Mouse (Mus musculus) hindbrain, embryonic 10.5 days (tissue): ENCODE data around the gene Iqce. TPM values are rescaled to one million over a fixed set of nuclear protein-coding genes. Genes with fewer than 3 reads are reported as not detected.
A peak's percentile ranks its signal among the peaks of the same experiment; 100 is the strongest.

ENCODE experiments used
- DNase-seq: peaks from one replicate; pipeline ENCODE4 v3.0.0-alpha.2; 2017; ENCODE audit warnings: low spot score
- H3K27ac ChIP-seq: fragments of 300-500 bp; sonication (generic); 2 replicates; pipeline ENCODE4 v1.5.1; 2016; ENCODE audit warnings: mild to moderate bottlenecking, moderate library complexity
- H3K27me3 ChIP-seq: fragments of 300-500 bp; sonication (generic); 2 replicates; pipeline ENCODE4 v1.6.1; 2016; ENCODE audit warnings: mild to moderate bottlenecking; ENCODE audit not compliant: poor library complexity, insufficient read depth, severe bottlenecking
- H3K36me3 ChIP-seq: fragments of 300-500 bp; sonication (generic); 2 replicates; pipeline ENCODE4 v1.6.1; 2016; ENCODE audit warnings: mild to moderate bottlenecking, moderate library complexity
- H3K4me1 ChIP-seq: fragments of 300-500 bp; sonication (generic); replicated peaks from 2 replicates; pipeline ENCODE4 v1.6.1; 2016; ENCODE audit warnings: mild to moderate bottlenecking
- H3K4me3 ChIP-seq: fragments of 300-500 bp; sonication (generic); 2 replicates; pipeline ENCODE4 v1.5.1; 2016; ENCODE audit warnings: mild to moderate bottlenecking, moderate library complexity
- H3K9me3 ChIP-seq: fragments of 300-500 bp; sonication (generic); 2 replicates; pipeline ENCODE4 v1.6.1; 2016; ENCODE audit warnings: mild to moderate bottlenecking, moderate library complexity
- WGBS: fragments of 180-500 bp; shearing (Covaris S2); methylation state at CpG from one replicate; pipeline ENCODE4 v1.1.7; 2016; 5-methylcytosine and 5-hydroxymethylcytosine counted together
- polyA plus RNA-seq: library from polyadenylated mRNA; unstranded; fragments of >200 nt; fragmentation: Nextera tagmentation; extraction: Ambion mirVana; gene quantifications from 2 replicates; pipeline ENCODE4 v1.2.1, GENCODE M21; 2016

Iqce gene
- polyA plus RNA-seq, 1 experiment from 2014 or later = 29.1 TPM

GRCm38 (mm10) chr5:140614837-140615236 lies 87.3 kb downstream of the Iqce start:
- 84% methylated on average over 4 of the region's 4 CpGs for WGBS
- Histone ChIP-seq H3K4me1 (peaks cover 61% of the 10 kb centered on the region), H3K27ac (0 out of 2 replicates have a peak overlapping the region, but pooled peaks have one; percentile 17)

GRCm38 (mm10) chr5:140614141-140614540 lies 88.0 kb downstream of the Iqce start:
- Histone ChIP-seq H3K27me3 (peaks cover 39% of the 10 kb centered on the region), H3K4me1 (peaks cover 68% of the 10 kb centered on the region), H3K27ac (0 out of 2 replicates have a peak overlapping the region, but pooled peaks have one; percentile 17), H3K4me3 (no peak overlapping the region), H3K9me3 (no peaks in the 10 kb centered on the region), H3K36me3 (peaks cover 86% of the 10 kb centered on the region)
- 97% methylated on average over 10 of the region's 10 CpGs for WGBS
- DNase-seq = no peak

More at GRCm38 (mm10) chr5:140614837-140615236, 87.3 kb downstream of the Iqce start:
- Histone ChIP-seq H3K4me3 (no peak overlapping the region), H3K27me3 (peaks cover 32% of the 10 kb centered on the region), H3K36me3 (peaks cover 81% of the 10 kb centered on the region), H3K9me3 (no peaks in the 10 kb centered on the region)
- no peak for DNase-seq

GRCm38 (mm10) chr5:140612191-140612590 lies 90.0 kb downstream of the Iqce start:
- Histone ChIP-seq H3K27ac (peak overlapping the region; percentile 98), H3K9me3 (no peaks in the 10 kb centered on the region), H3K27me3 (peaks cover 57% of the 10 kb centered on the region), H3K4me3 (peak overlapping the region; percentile 88), H3K4me1 (peaks cover 87% of the 10 kb centered on the region), H3K36me3 (peaks cover 77% of the 10 kb centered on the region)
- DNase-seq = no peak
- 29% methylated on average over 18 of the region's 18 CpGs for WGBS

Other genes with a start within 250 kb of the Iqce start
- 15.7 and 18.8 TPM in 2 replicates for gene Chst12, start 196.8 kb downstream of the Iqce start, polyA plus RNA-seq
- not detected in 2 replicates for gene Grifin, start 137.3 kb downstream of the Iqce start, polyA plus RNA-seq
- 40.9 and 51.2 TPM in 2 replicates for gene Lfng, start 95.1 kb downstream of the Iqce start, polyA plus RNA-seq
- gene Ttyh3, start 53.3 kb downstream of the Iqce start, polyA plus RNA-seq = 32.1 and 52.5 TPM in 2 replicates
- gene Brat1, start 2.6 kb upstream of the Iqce start, polyA plus RNA-seq = 24.6 and 25.1 TPM in 2 replicates
- gene Amz1, start 21.7 kb upstream of the Iqce start, polyA plus RNA-seq = 0.87 and 1.5 TPM in 2 replicates
- 9.9 and 11.3 TPM in 2 replicates for gene Gna12, start 128.1 kb upstream of the Iqce start, polyA plus RNA-seq